Mouse (Mus musculus) v-Abl transformed pro-B cells (cell line): Measurements from ENCODE around the gene Cep57l1.

Experiments
- in situ Hi-C, 2 experiments: fragments of 400-800 bp; cut with MboI; formaldehyde crosslinking; loops; one replicate each; pipeline ENCODE4 v1.15.1; 2025; ENCODE audit not compliant: unreplicated experiment in 2 of 2

Gene Cep57l1

DNA sequence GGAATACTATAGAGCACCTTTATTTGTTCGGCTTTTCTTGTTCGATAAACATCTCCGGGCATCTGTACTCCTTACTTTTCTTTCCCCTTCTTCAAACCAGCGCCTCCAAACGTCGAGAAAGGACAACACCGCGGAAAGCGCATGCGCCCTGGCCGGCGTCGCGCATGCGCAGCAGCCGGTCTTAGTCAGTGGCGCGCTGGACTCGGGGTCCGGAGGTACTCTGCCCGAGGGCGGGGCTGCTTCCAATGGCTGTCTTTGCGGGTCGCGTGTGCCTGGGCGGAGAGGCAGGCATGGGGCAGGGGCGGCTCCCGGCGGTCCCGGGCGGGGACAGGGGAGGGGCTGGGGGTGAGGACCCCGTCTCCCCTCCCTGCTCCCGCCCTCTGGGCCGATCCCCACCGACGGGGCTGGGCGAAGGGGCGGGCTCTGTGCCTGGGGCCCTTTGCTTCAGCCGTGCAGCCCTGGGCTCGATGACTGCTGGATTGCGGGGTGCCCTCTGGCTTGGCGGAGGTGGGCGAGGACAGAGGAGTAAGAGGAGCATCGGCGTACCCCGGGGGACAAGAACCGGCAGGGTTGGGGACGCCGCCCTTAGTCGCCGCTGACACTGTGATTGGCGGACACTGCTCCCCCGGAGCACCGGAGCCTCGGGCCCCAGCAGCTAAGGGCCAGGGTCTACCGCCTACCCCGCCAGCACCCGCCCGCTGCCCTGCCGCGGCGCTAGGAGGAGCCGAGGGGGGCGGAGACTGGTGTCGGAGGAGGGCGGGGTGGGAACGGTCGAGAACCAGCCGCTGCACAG is at the start of gene Cep57l1, which contains the start of gene Sesn1:
Cep57l1 (minus strand) TSS at position 101 of the 793 bp plus-strand sequence.
Sesn1 (plus strand) TSS at position 165 of the 793 bp plus-strand sequence.
- in situ Hi-C loops = loop anchor here (10.0 to 25.0 kb wide), 5 partner anchors 75 to 827 kb away; partner anchors contain the start of genes Cd164 (in 2 of the 2) and Snx3 (in 1 of the 2)

DNA sequence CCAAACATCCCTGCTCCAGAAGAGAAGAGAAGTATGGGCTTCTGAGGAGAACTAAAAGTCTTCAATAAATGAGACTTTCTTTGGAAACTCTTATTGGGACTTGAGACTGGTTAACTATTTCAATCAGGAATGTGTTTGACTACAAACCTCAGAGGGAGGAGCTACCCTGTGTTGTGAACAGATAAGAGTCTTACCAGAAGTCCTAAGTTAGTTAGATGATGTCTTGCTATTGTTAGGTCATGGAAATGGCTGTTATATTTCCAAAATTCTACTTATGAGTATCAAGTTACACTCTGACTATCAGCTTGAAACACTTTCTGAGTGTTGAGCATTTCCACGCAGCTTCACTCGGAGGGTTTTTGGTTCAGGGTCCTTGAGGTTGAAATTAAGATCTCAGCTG is 39.0 kb upstream of the Cep57l1 start:
- in situ Hi-C loops = loop anchor here in 1 of 2 experiments (25.0 kb wide), 1 partner anchor 764 kb away; no protein-coding TSS in a partner anchor

DNA sequence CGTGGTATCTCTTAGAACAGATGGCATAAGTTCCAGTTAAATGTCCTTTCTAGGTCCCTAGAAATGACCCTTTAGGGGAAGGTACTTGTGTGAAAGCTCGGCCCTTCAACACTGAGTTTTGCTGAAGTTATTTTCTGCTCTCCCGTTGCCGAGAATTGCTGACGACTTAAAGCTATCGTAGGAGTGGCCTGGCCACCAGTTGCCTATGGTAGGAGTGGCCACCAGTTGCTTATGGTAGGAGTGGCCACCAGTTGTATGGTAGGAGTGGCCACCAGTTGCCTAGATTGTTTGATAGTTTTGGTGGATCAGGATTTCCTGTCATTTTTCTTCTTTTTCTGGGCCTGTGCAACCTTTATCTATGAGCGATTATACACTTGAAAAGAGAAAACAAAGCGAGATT is 38.1 kb upstream of the Cep57l1 start:
- in situ Hi-C loops = loop anchor here in 1 of 2 experiments (25.0 kb wide), 1 partner anchor 765 kb away; no protein-coding TSS in a partner anchor

DNA sequence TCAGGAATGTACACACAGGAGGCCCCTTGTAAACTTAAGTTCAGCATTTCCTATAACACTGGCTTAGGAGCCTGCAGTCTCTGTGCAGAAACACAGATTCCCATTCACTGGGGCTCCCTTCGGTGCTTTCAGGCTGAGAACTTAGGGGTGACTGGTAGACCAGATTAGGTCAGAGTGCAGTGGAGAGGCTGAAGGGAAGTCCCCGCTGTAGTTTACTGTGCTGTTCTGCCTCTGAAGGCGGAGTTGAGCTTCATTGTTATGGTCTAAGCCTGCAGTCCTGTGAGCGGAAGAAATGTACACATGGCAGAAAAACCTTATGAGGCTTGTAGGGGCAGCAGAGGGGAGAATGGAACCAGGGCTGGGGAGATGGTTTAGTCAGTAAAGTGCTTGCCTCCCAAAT is 29.2 kb upstream of the Cep57l1 start:
- in situ Hi-C loops = loop anchor here in 1 of 2 experiments (25.0 kb wide), 1 partner anchor 773 kb away; no protein-coding TSS in a partner anchor

DNA sequence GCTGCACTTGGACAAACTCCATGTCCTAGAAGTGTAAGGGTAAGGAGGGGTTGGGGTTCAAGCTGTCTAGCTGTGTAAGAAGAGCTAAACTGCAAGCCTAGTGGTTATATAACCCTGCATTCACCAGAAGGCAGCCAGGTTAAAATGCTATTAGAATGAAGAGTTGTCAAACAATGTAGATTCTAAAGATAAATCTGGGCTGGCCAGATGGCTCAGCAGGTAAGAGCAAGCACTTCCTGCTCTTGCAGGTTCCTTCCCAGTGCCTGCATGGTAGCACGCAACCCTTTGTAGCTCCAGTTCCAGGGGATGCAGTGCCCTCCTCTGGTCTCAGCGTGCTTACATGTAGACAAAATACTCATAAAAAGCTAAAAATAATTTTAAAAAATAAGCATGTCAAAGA is 24.5 kb upstream of the Cep57l1 start:
- in situ Hi-C loops = loop anchor here (5.0 to 25.0 kb wide), 4 partner anchors 138 to 778 kb away; no protein-coding TSS in a partner anchor

DNA sequence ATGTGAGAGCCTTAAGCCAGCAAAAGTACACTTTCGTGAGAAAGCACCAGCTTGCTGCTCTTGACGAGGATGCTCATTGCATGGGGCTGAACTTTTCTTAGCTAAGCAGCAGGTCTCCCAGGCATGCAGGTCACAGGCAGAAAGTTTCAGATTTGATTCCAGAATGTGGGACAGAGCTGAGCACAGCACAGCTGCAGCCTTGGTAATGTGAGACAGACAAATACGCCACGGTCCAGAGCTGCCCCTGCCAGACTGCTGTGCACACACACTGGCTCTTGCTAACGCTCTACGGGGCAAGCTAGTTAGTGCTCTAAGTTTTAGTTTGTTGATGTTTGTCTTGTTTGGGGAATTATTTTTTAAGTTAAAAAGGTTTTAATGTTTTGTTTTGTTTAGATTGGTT is 22.5 kb upstream of the Cep57l1 start:
- in situ Hi-C loops = loop anchor here (5.0 to 25.0 kb wide), 4 partner anchors 140 to 780 kb away; no protein-coding TSS in a partner anchor

DNA sequence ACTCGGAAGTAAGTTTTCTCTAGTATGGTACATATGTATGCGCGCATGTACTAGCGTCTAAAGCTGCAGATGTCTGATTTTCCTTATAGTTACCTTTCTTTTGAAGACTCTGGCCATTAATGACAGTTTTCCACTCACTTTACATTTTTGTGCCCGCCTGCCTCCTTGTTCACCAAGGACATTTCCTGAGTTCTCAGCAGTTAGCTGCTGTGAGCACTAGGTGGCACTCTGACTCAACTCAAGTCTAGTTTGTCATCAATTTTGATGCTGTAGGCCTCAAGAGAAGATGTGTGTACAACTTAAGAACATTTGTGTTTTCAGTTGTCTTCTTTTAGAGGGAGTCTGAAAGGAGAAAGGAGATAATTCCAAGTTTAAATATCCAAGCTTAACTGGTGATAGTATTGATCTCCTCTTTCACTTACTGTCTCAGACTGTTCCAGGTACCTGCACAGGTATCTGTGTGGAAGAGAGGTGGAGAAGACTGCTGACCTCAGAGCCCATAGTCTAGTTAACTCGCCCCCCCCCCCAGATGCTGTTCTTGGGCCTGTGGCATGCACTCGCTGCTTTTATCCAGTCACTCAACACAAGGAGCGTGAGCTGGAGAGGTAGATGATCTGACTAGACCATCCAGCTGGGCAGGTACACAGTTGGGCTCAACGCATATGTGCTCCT is 21.3 kb upstream of the Cep57l1 start:
- in situ Hi-C loops = loop anchor here (5.0 to 25.0 kb wide), 4 partner anchors 141 to 781 kb away; no protein-coding TSS in a partner anchor

DNA sequence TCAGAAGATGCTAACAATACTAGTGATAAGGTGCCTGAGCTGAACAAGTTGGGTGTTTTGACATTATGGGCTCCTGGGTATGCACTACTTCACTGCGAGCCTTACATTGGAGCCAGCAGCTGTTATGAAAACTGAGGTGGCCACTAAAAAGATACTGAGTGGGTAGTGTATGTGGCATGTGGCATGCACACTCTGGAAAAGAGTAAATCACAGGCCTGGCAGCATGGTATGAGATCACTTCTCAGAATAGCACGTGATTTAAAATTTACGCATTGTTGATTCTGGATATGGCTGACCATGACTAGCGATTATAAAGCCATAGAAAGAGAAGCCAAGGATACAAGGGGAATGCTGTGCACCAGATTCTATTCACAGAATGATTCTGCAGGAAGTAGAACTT is 20.8 kb upstream of the Cep57l1 start:
- in situ Hi-C loops = loop anchor here (5.0 to 25.0 kb wide), 4 partner anchors 142 to 782 kb away; no protein-coding TSS in a partner anchor

DNA sequence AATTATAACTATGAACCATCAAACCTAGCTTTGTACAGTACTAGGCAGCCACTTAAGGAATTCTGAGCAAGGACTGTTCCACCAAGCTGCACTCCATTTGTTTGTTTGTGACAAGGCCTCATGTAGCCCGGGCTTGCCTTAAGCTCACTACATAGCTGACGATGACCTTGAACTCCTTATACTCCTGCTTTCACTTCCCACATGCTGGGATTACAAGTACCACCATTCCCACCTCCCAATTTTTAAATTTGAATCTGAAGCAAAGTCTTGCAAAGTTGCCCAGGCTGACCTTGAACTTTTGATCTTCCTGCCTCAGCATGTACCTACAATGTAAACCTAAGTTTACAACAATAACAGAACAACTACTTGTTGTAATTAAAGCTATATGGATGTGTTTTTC is 20.3 kb upstream of the Cep57l1 start:
- in situ Hi-C loops = loop anchor here (5.0 to 25.0 kb wide), 4 partner anchors 142 to 782 kb away; no protein-coding TSS in a partner anchor

DNA sequence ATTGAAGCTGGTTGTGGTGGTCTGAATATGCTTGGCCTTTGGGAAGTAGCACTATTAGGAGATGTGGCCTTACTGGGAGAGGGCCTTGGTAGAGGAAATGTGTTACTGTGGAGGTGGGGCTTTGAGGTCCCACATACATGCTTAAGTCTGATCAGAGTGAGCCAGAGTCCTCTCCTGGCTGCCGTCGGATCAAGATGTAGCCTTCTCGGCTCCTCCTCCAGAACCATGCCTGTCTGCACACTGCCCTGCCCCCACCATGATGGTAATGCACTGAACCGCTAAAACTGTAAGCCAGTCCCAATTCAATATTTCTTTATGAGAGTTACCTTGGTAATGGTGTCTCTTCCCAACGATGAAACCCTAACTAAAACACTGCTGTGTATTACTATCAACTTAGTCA is 19.5 kb upstream of the Cep57l1 start:
- in situ Hi-C loops = loop anchor here in 1 of 2 experiments (25.0 kb wide), 1 partner anchor 783 kb away; no protein-coding TSS in a partner anchor

DNA sequence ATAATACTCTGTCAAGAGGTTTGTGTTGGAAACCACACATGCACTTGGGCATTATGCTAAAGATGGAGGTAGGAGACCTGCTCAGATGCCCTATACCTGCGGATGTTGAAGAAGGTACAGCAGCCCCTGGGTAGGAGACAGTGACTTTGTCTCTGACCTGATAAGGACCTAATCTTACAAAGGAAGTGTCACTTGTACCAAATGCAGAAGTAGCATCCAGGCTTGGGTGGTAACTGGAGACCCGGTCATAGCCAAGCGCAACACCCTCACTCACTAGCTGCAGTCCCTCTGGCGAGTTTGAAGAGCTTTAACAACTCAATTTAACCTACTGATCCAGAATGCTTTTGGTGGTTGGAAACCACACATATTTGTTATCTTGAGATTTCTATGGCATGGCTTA is 18.1 kb upstream of the Cep57l1 start:
- in situ Hi-C loops = loop anchor here in 1 of 2 experiments (25.0 kb wide), 1 partner anchor 785 kb away; no protein-coding TSS in a partner anchor

DNA sequence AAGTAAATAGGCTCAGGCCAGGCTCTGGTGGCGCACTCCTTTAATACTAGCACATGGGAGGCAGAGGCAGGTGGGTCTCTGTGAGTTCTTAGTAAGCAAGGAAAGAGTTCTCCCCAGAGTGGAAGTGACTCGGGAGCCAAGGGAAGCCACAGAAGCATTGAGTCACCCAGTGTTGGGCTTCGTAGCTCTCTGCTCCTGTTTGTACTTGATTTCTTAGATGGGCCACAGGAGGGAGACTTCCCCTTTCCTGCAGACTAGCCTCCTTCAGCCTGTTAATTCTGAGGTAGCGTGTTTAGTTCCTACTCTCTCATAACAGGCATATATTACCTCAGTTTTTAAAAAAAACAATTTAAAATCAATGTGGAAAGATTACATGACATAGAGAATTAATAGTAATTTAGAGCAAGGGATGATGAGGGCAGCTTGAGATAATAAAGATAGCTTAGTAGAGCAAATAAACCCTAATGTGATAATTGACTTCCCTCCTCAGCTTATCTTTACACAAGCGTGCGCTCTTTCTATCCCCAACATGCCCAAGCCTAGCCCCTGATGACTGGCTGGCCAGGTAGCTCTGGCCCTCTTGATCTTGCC is 16.9 kb upstream of the Cep57l1 start:
- in situ Hi-C loops = loop anchor here in 1 of 2 experiments (25.0 kb wide), 1 partner anchor 786 kb away; no protein-coding TSS in a partner anchor

DNA sequence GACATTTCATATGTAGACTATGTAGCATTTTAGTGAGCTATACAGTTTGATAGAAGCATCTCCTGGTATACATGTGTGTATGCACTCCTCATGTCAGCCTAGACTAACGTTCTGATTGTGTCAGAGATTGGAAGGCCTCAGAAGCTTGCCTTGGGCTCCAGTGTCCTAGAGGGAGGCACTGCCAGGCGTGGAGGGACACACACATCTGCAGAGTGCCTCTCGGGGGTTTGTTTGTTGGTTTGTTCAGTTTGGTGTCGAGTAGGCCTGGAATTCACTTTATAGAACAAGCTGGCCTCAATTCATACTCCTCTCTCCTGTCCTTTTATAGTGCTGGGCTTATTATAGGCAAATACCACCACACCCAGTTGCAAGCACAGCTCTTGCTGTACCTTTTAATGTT is 16.3 kb upstream of the Cep57l1 start:
- in situ Hi-C loops = loop anchor here in 1 of 2 experiments (25.0 kb wide), 1 partner anchor 786 kb away; no protein-coding TSS in a partner anchor

DNA sequence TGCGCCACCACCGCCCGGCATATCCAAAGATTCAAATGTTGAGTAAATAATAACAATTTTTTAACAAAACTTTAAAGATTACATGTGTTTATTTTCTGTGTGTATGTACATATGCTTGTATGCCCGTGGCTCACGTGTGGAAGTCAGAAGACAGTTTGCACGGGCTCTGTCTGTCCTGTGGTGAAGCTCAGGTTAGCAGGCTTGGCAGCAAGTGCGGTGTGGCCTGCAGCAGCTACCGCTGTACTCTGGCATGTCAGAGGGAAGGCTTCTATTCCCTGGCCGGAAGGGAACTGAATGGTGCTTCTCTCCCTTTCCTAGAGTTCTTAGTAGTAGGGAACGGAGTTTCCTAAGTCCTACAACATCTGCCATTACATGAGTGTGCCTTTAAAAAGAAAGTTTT is 15.4 kb upstream of the Cep57l1 start:
- in situ Hi-C loops = loop anchor here in 1 of 2 experiments (25.0 kb wide), 1 partner anchor 787 kb away; no protein-coding TSS in a partner anchor

DNA sequence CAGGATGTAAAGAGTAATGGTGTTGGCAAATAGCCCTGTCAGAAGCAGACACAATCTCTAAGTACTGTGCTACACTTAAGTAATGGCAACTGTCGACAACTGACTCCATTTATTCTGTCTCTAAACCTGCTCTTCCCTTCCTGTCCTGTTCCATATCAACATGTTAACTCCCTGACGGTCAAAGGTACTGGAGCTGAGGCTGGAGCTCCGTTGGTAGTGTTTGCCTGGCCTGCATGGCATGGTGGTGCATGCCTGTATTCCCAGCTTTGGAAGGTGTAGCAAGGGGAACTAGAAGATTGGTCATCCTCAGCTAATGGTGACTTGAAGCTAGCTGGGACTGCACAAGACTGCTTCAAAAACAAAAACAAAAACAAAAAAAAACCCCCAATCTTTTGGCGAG is 14.2 kb upstream of the Cep57l1 start:
- in situ Hi-C loops = loop anchor here (25.0 kb wide), 3 partner anchors 312 to 813 kb away; partner anchors contain the start of genes Cd164 (in 1 of the 2) and Snx3 (in 1 of the 2)

DNA sequence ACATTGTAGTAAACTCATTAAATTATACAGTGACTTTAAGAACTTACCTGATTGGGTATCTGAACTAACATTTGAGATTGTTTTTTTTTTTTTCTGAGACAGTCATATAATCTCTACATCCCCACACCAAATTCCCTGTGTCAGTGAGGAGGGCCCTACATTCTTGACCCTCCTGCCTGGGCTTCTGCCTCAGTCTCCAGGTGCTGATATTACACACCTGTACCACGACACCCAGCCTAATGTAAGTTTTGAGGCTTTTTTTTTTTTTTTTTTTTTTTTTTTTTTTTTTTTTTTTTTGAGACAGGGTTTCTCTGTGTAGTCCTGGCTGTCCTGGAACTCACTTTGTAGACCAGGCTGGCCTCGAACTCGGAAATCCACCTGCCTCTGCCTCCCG is 13.6 kb upstream of the Cep57l1 start:
- in situ Hi-C loops = loop anchor here (25.0 kb wide), 3 partner anchors 311 to 814 kb away; partner anchors contain the start of genes Cd164 (in 1 of the 2) and Snx3 (in 1 of the 2)

DNA sequence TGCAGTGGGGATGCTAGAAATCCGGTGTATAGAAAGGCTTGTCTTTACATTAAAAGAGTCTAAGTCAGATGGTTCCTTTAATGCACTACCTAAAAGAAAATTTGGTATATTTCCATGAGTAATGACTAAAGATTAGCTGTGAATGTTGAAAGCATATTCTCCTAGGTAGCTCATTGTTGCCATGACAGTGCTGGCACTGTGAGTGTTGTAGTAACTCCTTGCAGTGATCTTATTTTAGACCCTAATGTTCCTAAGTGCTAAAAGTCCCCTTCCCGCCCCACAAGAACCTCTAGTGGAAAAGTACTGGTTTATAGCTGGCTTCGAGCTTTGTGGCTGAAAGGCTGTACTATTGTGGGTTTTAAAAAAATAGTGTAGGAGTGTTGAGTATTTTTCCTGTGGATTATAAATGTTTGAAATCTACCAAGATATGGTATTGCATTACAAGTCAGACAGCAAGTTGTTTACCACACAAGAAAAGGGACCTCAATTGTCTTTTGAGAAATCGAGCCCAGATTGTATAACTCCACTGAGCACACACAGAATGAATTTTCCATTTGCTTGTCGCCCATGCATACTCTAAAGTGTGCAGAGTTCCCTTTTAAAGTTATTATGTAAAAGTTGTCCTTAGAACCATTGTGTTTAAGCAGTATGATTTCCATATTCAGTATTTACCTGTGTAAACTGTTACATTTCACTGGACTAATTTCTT is 13.1 kb upstream of the Cep57l1 start:
- in situ Hi-C loops = loop anchor here (25.0 kb wide), 3 partner anchors 310 to 815 kb away; partner anchors contain the start of genes Cd164 (in 1 of the 2) and Snx3 (in 1 of the 2)

DNA sequence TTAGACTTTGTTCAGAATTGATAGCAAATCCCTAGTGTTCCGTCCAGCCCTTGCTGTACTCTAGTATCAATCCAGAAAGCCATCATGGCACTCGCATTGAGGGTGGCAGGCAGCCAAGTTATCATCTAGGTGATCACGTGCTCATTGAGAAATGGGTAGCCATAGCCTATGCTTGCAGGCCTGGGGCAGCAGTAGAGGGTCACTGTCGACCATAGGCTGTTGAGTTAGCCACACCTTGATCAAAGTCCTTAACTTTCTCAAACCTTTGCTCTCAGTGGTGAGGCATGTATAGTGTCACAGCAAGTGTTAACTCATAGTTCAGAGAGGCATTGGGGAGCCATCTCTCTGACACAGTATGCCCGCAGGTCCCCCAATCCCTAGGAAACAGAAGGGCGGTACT is 11.5 kb upstream of the Cep57l1 start:
- in situ Hi-C loops = loop anchor here (25.0 kb wide), 3 partner anchors 309 to 816 kb away; partner anchors contain the start of genes Cd164 (in 1 of the 2) and Snx3 (in 1 of the 2)

DNA sequence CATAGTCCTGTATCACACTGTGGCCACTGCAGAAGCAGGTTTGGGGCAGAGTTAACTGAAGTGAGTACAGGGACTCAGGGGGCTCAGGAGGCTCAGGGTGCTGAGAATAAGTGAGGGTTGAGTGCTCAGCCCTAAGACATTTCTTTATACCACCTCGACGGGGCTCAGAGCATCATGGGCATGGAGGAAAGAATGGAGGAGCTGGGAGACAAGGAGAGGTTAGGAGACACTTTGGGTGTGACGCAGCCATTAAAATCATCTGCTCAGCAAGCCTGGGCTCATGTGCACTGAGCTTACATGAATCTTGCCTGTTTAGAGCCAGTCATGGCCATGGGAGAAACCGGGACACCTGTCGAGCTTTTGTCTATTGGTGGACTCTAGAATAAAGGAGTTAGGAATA is 10.7 kb upstream of the Cep57l1 start:
- in situ Hi-C loops = loop anchor here (25.0 kb wide), 3 partner anchors 308 to 817 kb away; partner anchors contain the start of genes Cd164 (in 1 of the 2) and Snx3 (in 1 of the 2)
